Mouse (Mus musculus) brain, embryonic 14.5 days (tissue): ENCODE measurements around the gene Snapc4.

Experiments used
- CTCF ChIP-seq: fragments of 200-500 bp; IDR thresholded peaks from 2 replicates; pipeline ENCODE4 v1.5.1; 2012; ENCODE audit warnings: inconsistent platforms, mild to moderate bottlenecking, moderate library complexity, borderline replicate concordance; ENCODE audit not compliant: insufficient read depth, insufficient read length; ENCODE audit errors: extremely low read depth
- POLR2A ChIP-seq: fragments of 200-500 bp; IDR thresholded peaks from 2 replicates; pipeline ENCODE4 v1.6.1; 2012; ENCODE audit warnings: mild to moderate bottlenecking, inconsistent platforms, borderline replicate concordance; ENCODE audit not compliant: poor library complexity, insufficient read depth, insufficient read length, severe bottlenecking; ENCODE audit errors: extremely low read depth

DNA sequence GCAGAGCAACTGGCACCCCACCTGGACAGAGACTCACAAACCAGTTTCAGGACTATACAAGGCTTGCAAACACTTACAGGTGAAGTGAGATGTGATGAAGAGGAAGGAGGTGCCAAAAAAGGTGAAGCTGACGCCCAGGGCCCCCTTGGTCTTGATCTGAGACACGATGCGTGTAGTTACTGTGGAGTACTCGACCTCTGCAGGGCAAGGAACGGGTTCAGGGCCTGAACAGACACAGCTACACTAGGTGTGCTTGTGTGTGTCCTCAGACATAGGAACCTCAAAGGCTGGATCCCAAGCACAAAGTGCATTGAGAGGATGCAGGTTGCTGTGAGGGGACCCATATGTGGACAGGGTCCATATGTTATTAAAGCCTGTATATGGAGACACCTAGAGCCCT, 19.8 kb upstream of the Snapc4 start:
- TF ChIP-seq CTCF: no peak
- TF ChIP-seq POLR2A: no peak
